Mouse (Mus musculus) urinary bladder, postnatal 14 days (tissue): ENCODE results near the gene Gm17606.
"Not testable (repeated sequence)": the region's sequence is repeated elsewhere in the genome, so short reads cannot be mapped to it uniquely, and the experiment has no call there.

Experiments used
- DNase-seq: peaks from one replicate; pipeline ENCODE4 v3.0.0; 2021; ENCODE audit warnings: low spot score

Gm17606 gene

GRCm38 (mm10) chr14:54640946-54641304, at the start of gene Gm17606:
Gene Gm17606, plus strand, starts transcription at chr14:54640952.
- no peak for DNase-seq

GRCm38 (mm10) chr14:54591056-54591455, 49.7 kb upstream of the Gm17606 start:
- DNase-seq = no peak

- DNase-seq = no peak
Observed at GRCm38 (mm10) chr14:54592319-54592934, 48.3 kb upstream of the Gm17606 start.

- DNase-seq = no peak
Observed at GRCm38 (mm10) chr14:54594055-54594454, 46.7 kb upstream of the Gm17606 start.

GRCm38 (mm10) chr14:54594631-54595414, 45.9 kb upstream of the Gm17606 start:
- no peak for DNase-seq

- DNase-seq = no peak
Observed at GRCm38 (mm10) chr14:54597084-54597483, 43.7 kb upstream of the Gm17606 start.

- no peak for DNase-seq
Observed at GRCm38 (mm10) chr14:54601601-54602000, 39.2 kb upstream of the Gm17606 start.

- no peak for DNase-seq
Observed at GRCm38 (mm10) chr14:54602613-54603012, 38.1 kb upstream of the Gm17606 start.

- DNase-seq = peak; percentile 96
Observed at GRCm38 (mm10) chr14:54603038-54603654, 37.6 kb upstream of the Gm17606 start.

GRCm38 (mm10) chr14:54603686-54604085, 37.1 kb upstream of the Gm17606 start:
- no peak for DNase-seq

- DNase-seq = peak; percentile 86
Observed at GRCm38 (mm10) chr14:54605752-54606321, 34.9 kb upstream of the Gm17606 start, which contains the start of gene 4931414P19Rik. Gene 4931414P19Rik, minus strand, starts transcription at chr14:54605993.

- DNase-seq = no peak
Observed at GRCm38 (mm10) chr14:54607226-54607625, 33.5 kb upstream of the Gm17606 start.

- no peak for DNase-seq
Observed at GRCm38 (mm10) chr14:54609245-54609644, 31.5 kb upstream of the Gm17606 start.

- DNase-seq = peak; percentile 33
Observed at GRCm38 (mm10) chr14:54609962-54610361, 30.8 kb upstream of the Gm17606 start.

- no peak for DNase-seq
Observed at GRCm38 (mm10) chr14:54610648-54611047, 30.1 kb upstream of the Gm17606 start.

- DNase-seq = not testable (repeated sequence)
Observed at GRCm38 (mm10) chr14:54614130-54614529, 26.6 kb upstream of the Gm17606 start.

- DNase-seq = no peak
Observed at GRCm38 (mm10) chr14:54616226-54616825, 24.4 kb upstream of the Gm17606 start.

- DNase-seq = no peak
Observed at GRCm38 (mm10) chr14:54617152-54617896, 23.4 kb upstream of the Gm17606 start.

- DNase-seq = peak; percentile 89
Observed at GRCm38 (mm10) chr14:54617897-54618365, 22.8 kb upstream of the Gm17606 start, which contains the start of gene Psmb5. Gene Psmb5, minus strand, starts transcription at chr14:54618022.

GRCm38 (mm10) chr14:54621133-54621532, 19.6 kb upstream of the Gm17606 start, which contains the start of gene Psmb11:
Gene Psmb11, plus strand, starts transcription at chr14:54621433.
- DNase-seq = no peak

GRCm38 (mm10) chr14:54623334-54623733, 17.4 kb upstream of the Gm17606 start:
- DNase-seq = no peak
